Mouse (Mus musculus): Measurements from ENCODE around the gene Pitpnm2. TPM values are rescaled to one million over a fixed set of nuclear protein-coding genes. Genes with fewer than 3 reads are reported as not detected.

Pitpnm2 gene
- polyA plus RNA-seq, 1 experiment = 5.3 TPM

DNA sequence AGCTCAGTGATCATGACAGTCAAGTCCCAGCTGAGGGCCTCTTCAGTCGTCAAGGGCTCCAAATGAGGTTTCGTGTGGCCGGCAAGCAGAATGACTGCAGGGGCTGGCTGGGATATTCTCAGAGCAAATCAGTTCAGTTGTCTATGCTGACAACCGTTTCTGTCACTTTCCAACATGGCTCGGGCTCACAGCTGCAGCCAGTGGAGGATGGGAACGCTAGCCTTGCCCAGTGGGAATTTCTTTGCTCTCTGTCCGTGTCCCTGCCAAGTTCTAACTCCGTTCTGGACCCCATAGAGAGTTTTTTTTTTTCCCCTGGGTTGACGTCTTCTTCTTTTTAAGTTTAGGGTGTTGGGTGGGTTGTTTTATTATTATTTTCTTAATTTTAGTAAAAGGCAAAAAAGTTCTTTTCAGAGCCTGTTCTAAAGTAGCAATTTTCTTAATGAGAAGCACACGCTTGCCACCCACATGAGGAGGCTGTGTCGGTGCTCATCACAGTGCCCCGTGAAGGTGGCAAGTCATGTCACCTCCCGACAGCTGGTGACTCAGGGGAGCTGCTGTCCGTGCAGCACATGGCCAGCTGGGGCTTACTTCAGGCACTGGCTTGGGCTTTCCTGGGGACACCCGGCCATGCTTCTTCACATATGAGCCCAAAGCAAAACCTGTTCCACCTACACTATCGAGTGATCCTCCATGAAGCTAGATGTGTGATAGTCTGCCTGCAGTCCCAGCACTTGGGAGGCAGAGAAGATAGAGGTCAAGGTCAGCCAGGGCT lies 25.1 kb downstream of the Pitpnm2 start:
- Histone ChIP-seq H3K36me3 (ENCODE audit: control insufficient read depth, insufficient read depth) (no peaks in the 10 kb centered on the region), H3K27me3 (ENCODE audit: control insufficient read depth, insufficient read depth, insufficient read length) (no peaks in the 10 kb centered on the region), H3ac (ENCODE audit: control insufficient read depth, insufficient read length) (no peak overlapping the region), H3K4me3 (no peak overlapping the region), H3K79me2 (ENCODE audit: control insufficient read depth, insufficient read depth) (no peaks in the 10 kb centered on the region), H3K4me2 (ENCODE audit: low read depth) (no peak overlapping the region)
- TF ChIP-seq USF1 (IDR thresholded peaks at IDR 0.05; ENCODE audit: low read depth) (no peak), MYOD1 (IDR thresholded peaks at IDR 0.05; ENCODE audit: control insufficient read depth in 1 of 3, insufficient read length in 2 of 3, low read depth in 2 of 3) (peak in 1 of 3 experiments; percentile 48), E2F4 (IDR thresholded peaks at IDR 0.05; ENCODE audit: insufficient read depth) (no peak), POLR2AphosphoS2 (IDR thresholded peaks at IDR 0.05; ENCODE audit: insufficient read length, low read depth) (no peak), MYOG (IDR thresholded peaks at IDR 0.05; ENCODE audit: control insufficient read depth in 1 of 3, insufficient read depth in 1 of 3, insufficient read length in 2 of 3, low read depth in 2 of 3) (peak in 1 of 3 experiments; percentile 43), POLR2A (IDR thresholded peaks at IDR 0.05; ENCODE audit: insufficient read length, low read depth) (no peak), CEBPB (IDR thresholded peaks at IDR 0.05; ENCODE audit: insufficient read depth, poor library complexity, severe bottlenecking) (no peak), TCF12 (IDR thresholded peaks at IDR 0.05; ENCODE audit: insufficient read depth, poor library complexity, severe bottlenecking) (no peak), TCF3 (IDR thresholded peaks at IDR 0.05; ENCODE audit: insufficient read length, low read depth) (no peak), SRF (IDR thresholded peaks at IDR 0.05; ENCODE audit: control insufficient read depth, insufficient read length, low read depth) (no peak), REST (IDR thresholded peaks at IDR 0.05; ENCODE audit: insufficient read depth, insufficient read length) (no peak), MAX (IDR thresholded peaks at IDR 0.05; ENCODE audit: low read depth) (no peak)

- H3K36me3 ChIP-seq (ENCODE audit: control insufficient read depth, insufficient read depth) = no peaks in the 10 kb centered on the region
- H3K27me3 ChIP-seq (ENCODE audit: control insufficient read depth, insufficient read depth, insufficient read length) = no peaks in the 10 kb centered on the region
- no peak overlapping the region for H3ac ChIP-seq (ENCODE audit: control insufficient read depth, insufficient read length)
- no peak overlapping the region for H3K4me3 ChIP-seq
- H3K79me2 ChIP-seq (ENCODE audit: control insufficient read depth, insufficient read depth) = no peaks in the 10 kb centered on the region
- no peak overlapping the region for H3K4me2 ChIP-seq (ENCODE audit: low read depth)
- TF ChIP-seq REST (IDR thresholded peaks at IDR 0.05; ENCODE audit: insufficient read depth, insufficient read length) = no peak
- no peak for TF ChIP-seq MYOD1 (IDR thresholded peaks at IDR 0.05; ENCODE audit: control insufficient read depth in 1 of 3, insufficient read length in 2 of 3, low read depth in 2 of 3)
Observed at GRCm38 (mm10) chr5:124223574-124223973, 26.0 kb downstream of the Pitpnm2 start.

DNA sequence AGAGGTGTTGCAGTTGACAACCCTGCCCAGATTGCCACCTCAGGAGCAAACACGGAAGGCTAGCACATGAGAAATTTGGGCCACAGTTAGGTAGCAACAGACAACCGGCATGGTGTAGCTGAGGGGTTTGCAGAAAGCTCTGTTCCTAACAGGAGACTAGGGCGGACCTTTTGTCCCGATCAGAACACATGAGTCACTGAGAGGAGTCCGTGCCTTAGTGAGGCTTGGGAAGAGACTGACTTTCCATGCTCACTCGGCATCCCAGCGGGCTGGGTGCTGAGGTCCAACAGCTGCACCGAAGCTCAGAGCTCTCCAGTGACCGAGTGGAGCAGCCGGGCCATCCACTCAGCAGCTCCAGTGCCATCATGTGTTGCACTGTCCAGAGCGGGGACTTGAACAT lies 26.9 kb downstream of the Pitpnm2 start:
- Histone ChIP-seq H3K79me2 (ENCODE audit: control insufficient read depth, insufficient read depth) (no peaks in the 10 kb centered on the region), H3K27me3 (ENCODE audit: control insufficient read depth, insufficient read depth, insufficient read length) (no peaks in the 10 kb centered on the region), H3K4me3 (no peak overlapping the region), H3K36me3 (ENCODE audit: control insufficient read depth, insufficient read depth) (no peaks in the 10 kb centered on the region), H3K4me2 (ENCODE audit: low read depth) (peak overlapping the region; percentile 18), H3ac (ENCODE audit: control insufficient read depth, insufficient read length) (no peak overlapping the region)
- TF ChIP-seq REST (IDR thresholded peaks at IDR 0.05; ENCODE audit: insufficient read depth, insufficient read length) (no peak), TCF3 (IDR thresholded peaks at IDR 0.05; ENCODE audit: insufficient read length, low read depth) (peak; percentile 10), E2F4 (IDR thresholded peaks at IDR 0.05; ENCODE audit: insufficient read depth) (no peak), MYOG (IDR thresholded peaks at IDR 0.05; ENCODE audit: control insufficient read depth in 1 of 3, insufficient read depth in 1 of 3, insufficient read length in 2 of 3, low read depth in 2 of 3) (peak; percentile 46 to 88 (median 79)), POLR2A (IDR thresholded peaks at IDR 0.05; ENCODE audit: insufficient read length, low read depth) (no peak), USF1 (IDR thresholded peaks at IDR 0.05; ENCODE audit: low read depth) (no peak), MYOD1 (IDR thresholded peaks at IDR 0.05; ENCODE audit: control insufficient read depth in 1 of 3, insufficient read length in 2 of 3, low read depth in 2 of 3) (peak in 2 of 3 experiments; percentile 79 to 87)

- TF ChIP-seq CEBPB (IDR thresholded peaks at IDR 0.05; ENCODE audit: insufficient read depth, poor library complexity, severe bottlenecking) (no peak), MYOD1 (IDR thresholded peaks at IDR 0.05; ENCODE audit: control insufficient read depth in 1 of 3, insufficient read length in 2 of 3, low read depth in 2 of 3) (no peak), E2F4 (IDR thresholded peaks at IDR 0.05; ENCODE audit: insufficient read depth) (no peak), TCF12 (IDR thresholded peaks at IDR 0.05; ENCODE audit: insufficient read depth, poor library complexity, severe bottlenecking) (no peak)
- H3K79me2 ChIP-seq (ENCODE audit: control insufficient read depth, insufficient read depth) = no peaks in the 10 kb centered on the region
- peak overlapping the region; percentile 44 for H3K4me2 ChIP-seq (ENCODE audit: low read depth)
- no peak overlapping the region for H3K4me3 ChIP-seq
- H3K27me3 ChIP-seq (ENCODE audit: control insufficient read depth, insufficient read depth, insufficient read length) = no peaks in the 10 kb centered on the region
- H3K36me3 ChIP-seq (ENCODE audit: control insufficient read depth, insufficient read depth) = no peaks in the 10 kb centered on the region
- H3ac ChIP-seq (ENCODE audit: control insufficient read depth, insufficient read length) = no peak overlapping the region
Observed at GRCm38 (mm10) chr5:124221736-124222040, 27.9 kb downstream of the Pitpnm2 start.

DNA sequence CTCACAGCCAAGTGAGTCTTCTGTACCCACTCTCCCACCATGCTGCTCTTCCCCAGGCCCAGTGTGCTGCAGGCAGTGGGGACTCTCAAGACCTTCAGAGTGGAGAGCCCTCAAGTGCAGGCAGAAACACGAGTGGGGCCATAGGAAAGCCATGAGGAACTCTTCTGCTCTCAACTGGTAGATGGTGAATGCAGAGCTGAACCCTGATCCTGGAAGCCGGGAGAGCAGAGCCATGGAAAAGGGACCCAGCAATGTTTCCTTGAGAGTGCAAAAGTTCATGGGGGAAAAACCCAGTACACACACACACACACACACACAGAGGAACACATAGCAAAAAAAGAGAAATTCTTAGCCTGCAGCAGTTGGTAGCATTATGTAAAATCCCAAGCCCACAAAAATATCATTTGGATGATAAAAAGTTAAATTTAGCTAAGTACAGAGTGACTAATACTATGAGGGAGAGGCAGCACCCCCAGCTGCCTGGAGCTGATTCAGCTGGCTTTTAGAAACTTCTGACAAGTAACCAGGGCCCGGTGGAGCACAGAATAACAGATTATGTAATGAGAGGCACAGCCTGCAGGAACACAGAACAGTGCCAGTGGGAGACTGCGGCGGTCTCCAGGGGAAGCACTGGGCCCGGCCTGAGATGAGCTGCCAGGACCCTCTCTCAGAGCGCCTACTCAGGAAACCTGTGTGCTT lies 28.4 kb downstream of the Pitpnm2 start:
- H3K79me2 ChIP-seq (ENCODE audit: control insufficient read depth, insufficient read depth) = no peaks in the 10 kb centered on the region
- TF ChIP-seq MYOG (IDR thresholded peaks at IDR 0.05; ENCODE audit: control insufficient read depth in 1 of 3, insufficient read depth in 1 of 3, insufficient read length in 2 of 3, low read depth in 2 of 3) (peak in 1 of 3 experiments; percentile 28), CEBPB (IDR thresholded peaks at IDR 0.05; ENCODE audit: insufficient read depth, poor library complexity, severe bottlenecking) (no peak), MYOD1 (IDR thresholded peaks at IDR 0.05; ENCODE audit: control insufficient read depth in 1 of 3, insufficient read length in 2 of 3, low read depth in 2 of 3) (peak in 2 of 3 experiments; percentile 8 to 22)
- no peaks in the 10 kb centered on the region for H3K27me3 ChIP-seq (ENCODE audit: control insufficient read depth, insufficient read depth, insufficient read length)
- H3K4me3 ChIP-seq = no peak overlapping the region
- peak overlapping the region; percentile 71 for H3K4me2 ChIP-seq (ENCODE audit: low read depth)
- no peaks in the 10 kb centered on the region for H3K36me3 ChIP-seq (ENCODE audit: control insufficient read depth, insufficient read depth)
- H3ac ChIP-seq (ENCODE audit: control insufficient read depth, insufficient read length) = no peak overlapping the region
